Mouse (Mus musculus) megakaryocyte-erythroid progenitor cell, adult 5-6 weeks (primary cell): Measurements from ENCODE around the gene Slc31a1. TPM values are rescaled to one million over a fixed set of nuclear protein-coding genes. Genes with fewer than 3 reads are reported as not detected.

Experiments
- ATAC-seq: replicated peaks from 2 replicates; pipeline ENCODE4 v1.8.0; 2016; ENCODE audit warnings: mild to moderate bottlenecking, inconsistent platforms; ENCODE audit not compliant: severe bottlenecking, poor library complexity, low FRiP score, low TSS enrichment
- total RNA-seq, 2 experiments: library from RNA; stranded (forward) in 1 of 2; stranded (reverse) in 1 of 2; fragments of 200-1000, 215-1000 nt in 1 of 2; fragments of >200 nt in 1 of 2; fragmentation: Nextera tagmentation in 1 of 2; gene quantifications; 2 replicates each; pipeline ENCODE4 v1.2.3; 2014 to 2017

The Slc31a1 gene
- total RNA-seq, 2 experiments from 2014 or later: 19.4 to 21.2 TPM

DNA sequence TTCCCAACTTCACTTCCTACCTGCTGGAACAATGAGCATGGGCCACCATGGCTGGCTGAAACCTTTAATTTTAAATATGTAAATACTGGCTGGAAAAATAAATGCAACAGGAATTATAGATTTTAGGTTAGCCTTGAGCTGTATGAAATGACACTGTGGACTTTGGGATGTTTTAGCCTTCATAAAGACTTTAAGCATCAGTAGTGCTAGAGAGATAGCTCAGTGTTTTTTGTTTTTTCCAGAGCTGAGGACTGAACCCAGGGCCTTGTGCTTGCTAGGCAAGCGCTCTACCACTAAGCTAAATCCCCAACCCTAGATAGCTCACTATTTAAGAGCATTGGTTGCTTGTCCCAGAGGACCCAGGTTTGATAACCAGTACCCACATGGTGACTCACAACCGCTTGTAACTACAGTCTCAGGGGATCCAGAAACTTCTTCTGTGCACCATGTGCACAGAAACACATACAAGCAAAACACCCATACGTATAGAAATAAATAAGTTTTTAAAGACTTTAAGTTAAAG lies 76.8 kb downstream of the Slc31a1 start:
- no peak for ATAC-seq

DNA sequence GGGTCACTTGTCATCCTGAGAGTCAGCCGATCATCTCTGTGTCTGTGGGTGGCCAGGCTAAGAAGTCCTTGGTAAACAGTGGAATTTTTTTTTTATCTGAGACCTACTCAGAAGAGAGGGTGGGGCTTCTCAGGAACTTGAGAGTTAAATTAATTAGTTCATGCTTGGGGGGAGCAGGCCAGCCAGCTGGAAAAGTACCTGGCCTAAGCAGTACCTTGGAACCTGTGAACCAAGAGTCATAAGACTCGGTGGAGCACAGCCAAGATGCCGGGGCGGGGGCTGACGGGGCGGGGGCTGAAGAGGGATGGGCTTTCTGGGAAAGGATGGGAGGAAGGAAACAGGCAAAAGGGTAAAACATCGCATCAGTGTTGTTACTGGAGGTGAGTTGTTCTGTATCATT lies 77.3 kb downstream of the Slc31a1 start:
- ATAC-seq: no peak

DNA sequence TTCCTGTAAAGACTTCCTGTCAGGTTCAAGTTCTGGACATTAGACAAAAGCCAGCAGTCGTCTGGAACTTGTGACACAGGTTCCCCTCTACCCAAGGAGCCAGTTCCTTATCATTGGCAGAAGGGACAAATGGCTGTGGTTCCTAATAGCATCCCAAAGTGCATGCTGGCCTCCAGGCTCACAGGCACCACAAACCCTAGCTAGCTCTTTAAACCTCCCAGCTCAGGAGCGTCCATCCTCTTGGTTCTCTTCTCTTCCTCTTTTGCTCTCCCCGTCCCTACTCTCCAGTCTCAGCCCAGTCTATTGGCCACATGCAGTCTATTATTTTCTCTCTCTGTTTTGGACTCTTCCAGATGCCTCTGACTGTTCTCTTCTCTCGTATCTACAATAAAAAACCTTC lies 79.3 kb downstream of the Slc31a1 start:
- no peak for ATAC-seq

DNA sequence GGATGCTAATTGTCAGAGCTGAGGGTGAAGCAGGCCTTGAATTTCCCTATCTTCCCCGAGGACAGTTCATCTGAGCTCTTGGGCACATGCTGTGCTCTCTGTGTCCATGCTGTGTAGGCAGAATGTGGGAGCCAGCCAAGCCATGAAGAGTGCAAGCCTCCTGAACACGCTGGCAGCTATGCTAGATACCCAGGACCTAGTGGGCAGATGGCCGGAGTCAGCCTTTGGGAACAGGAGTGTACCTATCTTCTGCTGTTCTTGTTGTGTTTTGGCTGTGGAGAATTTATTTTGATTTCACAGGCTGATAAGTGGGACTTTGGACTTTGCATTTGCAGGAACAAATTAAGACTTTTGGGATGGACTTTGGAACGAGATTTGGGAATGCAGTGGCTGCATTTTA lies 80.0 kb downstream of the Slc31a1 start:
- ATAC-seq: no peak

DNA sequence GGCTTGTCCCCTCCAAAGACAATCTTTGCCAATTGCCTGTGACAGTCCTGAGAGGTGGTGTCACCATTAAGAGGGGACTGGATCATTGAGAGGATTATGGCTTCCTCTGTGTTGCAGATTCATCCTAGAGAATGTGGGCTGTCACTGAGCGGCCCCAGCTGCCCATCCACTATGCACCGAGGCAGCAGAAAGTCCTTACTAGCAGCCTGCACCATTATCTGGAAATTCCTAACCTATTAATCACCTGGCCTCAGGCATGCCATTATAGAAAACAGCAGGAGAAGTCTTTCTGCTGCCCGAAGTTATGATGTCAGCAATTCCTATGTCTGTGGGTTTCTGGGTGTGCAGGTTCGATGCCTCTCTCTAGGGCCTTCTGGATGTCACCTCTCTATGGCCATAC lies 80.5 kb downstream of the Slc31a1 start:
- ATAC-seq: no peak

Other genes starting within 250 kb of the Slc31a1 start
- gene Mup21, start 209.9 kb upstream of the Slc31a1 start, total RNA-seq (2014; fragmentation: Nextera tagmentation): not detected in 2 replicates
- not detected in 2 replicates for gene Mup21, start 209.9 kb upstream of the Slc31a1 start, total RNA-seq (2017)
- not detected in 2 replicates for gene Zfp37, start 129.7 kb upstream of the Slc31a1 start, total RNA-seq (2014; fragmentation: Nextera tagmentation)
- gene Zfp37, start 129.7 kb upstream of the Slc31a1 start, total RNA-seq (2017): not detected in 2 replicates
- gene Slc31a2, start 98.2 kb upstream of the Slc31a1 start, total RNA-seq (2014; fragmentation: Nextera tagmentation): 1.2 TPM in 1 of 2 replicates, not detected in the other
- gene Slc31a2, start 98.2 kb upstream of the Slc31a1 start, total RNA-seq (2017): 0.84 and 1.8 TPM in 2 replicates
- gene Fkbp15, start 179 bp upstream of the Slc31a1 start, total RNA-seq (2014; fragmentation: Nextera tagmentation): 29.0 and 33.9 TPM in 2 replicates
- 37.6 and 48.6 TPM in 2 replicates for gene Fkbp15, start 179 bp upstream of the Slc31a1 start, total RNA-seq (2017)
- gene Cdc26, start 47.9 kb downstream of the Slc31a1 start, total RNA-seq (2014; fragmentation: Nextera tagmentation): 115 and 170 TPM in 2 replicates
- gene Cdc26, start 47.9 kb downstream of the Slc31a1 start, total RNA-seq (2017): 121 and 186 TPM in 2 replicates
- 18.3 and 29.0 TPM in 2 replicates for gene Prpf4, start 48.1 kb downstream of the Slc31a1 start, total RNA-seq (2014; fragmentation: Nextera tagmentation)
- gene Prpf4, start 48.1 kb downstream of the Slc31a1 start, total RNA-seq (2017): 22.0 and 25.4 TPM in 2 replicates
- gene Rnf183, start 74.5 kb downstream of the Slc31a1 start, total RNA-seq (2014; fragmentation: Nextera tagmentation): not detected in 2 replicates
- gene Rnf183, start 74.5 kb downstream of the Slc31a1 start, total RNA-seq (2017): not detected in 2 replicates
- 2.6 and 6.4 TPM in 2 replicates for gene Wdr31, start 110.2 kb downstream of the Slc31a1 start, total RNA-seq (2014; fragmentation: Nextera tagmentation)
- 4.3 and 5.5 TPM in 2 replicates for gene Wdr31, start 110.2 kb downstream of the Slc31a1 start, total RNA-seq (2017)
- not detected in 2 replicates for gene Bspry, start 119.3 kb downstream of the Slc31a1 start, total RNA-seq (2014; fragmentation: Nextera tagmentation)
- 0.09 and 1.0 TPM in 2 replicates for gene Bspry, start 119.3 kb downstream of the Slc31a1 start, total RNA-seq (2017)
- 2.0 and 4.8 TPM in 2 replicates for gene Hdhd3, start 142.7 kb downstream of the Slc31a1 start, total RNA-seq (2014; fragmentation: Nextera tagmentation)
- gene Hdhd3, start 142.7 kb downstream of the Slc31a1 start, total RNA-seq (2017): 2.8 and 3.9 TPM in 2 replicates
- 310 and 320 TPM in 2 replicates for gene Alad, start 159.2 kb downstream of the Slc31a1 start, total RNA-seq (2014; fragmentation: Nextera tagmentation)
- gene Alad, start 159.2 kb downstream of the Slc31a1 start, total RNA-seq (2017): 64.9 and 137 TPM in 2 replicates
- gene Pole3, start 164.3 kb downstream of the Slc31a1 start, total RNA-seq (2014; fragmentation: Nextera tagmentation): 84.0 and 122 TPM in 2 replicates
- 135 and 144 TPM in 2 replicates for gene Pole3, start 164.3 kb downstream of the Slc31a1 start, total RNA-seq (2017)
- gene 4933430I17Rik, start 164.6 kb downstream of the Slc31a1 start, total RNA-seq (2014; fragmentation: Nextera tagmentation): not detected in 2 replicates
- not detected in 2 replicates for gene 4933430I17Rik, start 164.6 kb downstream of the Slc31a1 start, total RNA-seq (2017)
- gene Rgs3, start 199.1 kb downstream of the Slc31a1 start, total RNA-seq (2014; fragmentation: Nextera tagmentation): 0.68 and 11.0 TPM in 2 replicates
- 2.9 and 5.0 TPM in 2 replicates for gene Rgs3, start 199.1 kb downstream of the Slc31a1 start, total RNA-seq (2017)